In genomic region chr2:118536553-118536952, GRCm38 (mm10) we compare ENCODE assay signal across 8 mouse cellular contexts. TPM values are rescaled to one million over a fixed set of nuclear protein-coding genes. Genes with fewer than 3 reads are reported as not detected.
DNase-seq lines count a peak whose midpoint lies in the region; TF ChIP-seq lines count a peak whose summit lies in the region.

No protein-coding gene starts in this region.

- H3K4me3 ChIP-seq in cerebellum, adult 2 months (replicated peaks; ENCODE audit: insufficient read depth, low read depth, low read length): no peak overlapping the region
- no peak overlapping the region for H3K4me3 ChIP-seq in limb, embryonic 10.5 days
- no peak overlapping the region for H3K4me3 ChIP-seq in layer of hippocampus, adult 2 months

- peaks cover 29% of the 10 kb centered on the region for H3K4me1 ChIP-seq in cerebellum, adult 2 months (ENCODE audit: control insufficient read depth, insufficient read depth, low read length)
- H3K4me1 ChIP-seq in limb, embryonic 10.5 days: peaks cover 66% of the 10 kb centered on the region

- peaks cover 39% of the 10 kb centered on the region for H3K36me3 ChIP-seq in limb, embryonic 10.5 days

- no peaks in the 10 kb centered on the region for H3K9me3 ChIP-seq in limb, embryonic 10.5 days (replicated peaks)

- TF ChIP-seq CTCF in cerebellum, adult 2 months (IDR thresholded peaks at IDR 0.05; ENCODE audit: borderline replicate concordance, insufficient read depth, low read depth, low read length): no peak
- TF ChIP-seq CTCF in layer of hippocampus, adult 2 months (conservative IDR thresholded peaks at IDR 0.05): no peak

- DNase-seq in cerebellum, adult 2 months: peak; percentile 44 to 56
- DNase-seq in cerebellum, adult 11 months: no peak
- peak; percentile 88 for DNase-seq in adrenal gland, postnatal 10 days
- DNase-seq in heart, adult 18-20 months: peak; percentile 80 to 82
- no peak for DNase-seq in limb, embryonic 10.5 days (ENCODE audit: low spot score)
- no peak for DNase-seq in thymus, postnatal 25 days
- no peak for DNase-seq in Muller cell, postnatal 12 days (ENCODE audit: inconsistent ontology term)
- no peak for DNase-seq in layer of hippocampus, adult 2 months (ENCODE audit: low spot score in 2 of 2)

- WGBS in cerebellum, adult 2 months: 25% methylated on average over 8 of the region's 8 CpGs
- 72% methylated on average over 8 of the region's 8 CpGs for WGBS in limb, embryonic 10.5 days

- no peak for TF ChIP-seq POLR2A in cerebellum, adult 2 months (IDR thresholded peaks at IDR 0.05; ENCODE audit: borderline replicate concordance, insufficient read depth, low read length)

- H3K27ac ChIP-seq in cerebellum, adult 2 months (ENCODE audit: insufficient read depth, low read length): no peak overlapping the region
- peak overlapping the region; percentile 64 for H3K27ac ChIP-seq in limb, embryonic 10.5 days
- no peak overlapping the region for H3K27ac ChIP-seq in layer of hippocampus, adult 2 months

- no peaks in the 10 kb centered on the region for H3K27me3 ChIP-seq in cerebellum, adult 2 months (ENCODE audit: control insufficient read depth, insufficient read depth, low read length)
- H3K27me3 ChIP-seq in limb, embryonic 10.5 days (ENCODE audit: low read depth, poor library complexity, severe bottlenecking): no peaks in the 10 kb centered on the region

RNA-seq across cellular contexts. Expression of gene Bmf, which starts 12.9 kb away (rescaled TPM):
- 8.6 and 9.2 TPM in 2 replicates for polyA plus RNA-seq in cerebellum, adult 2 months (2012; rRNA removed)
- 10 to 100 TPM; 18.6 to 23.1 TPM for total RNA-seq in adrenal gland, postnatal 10 days (2021)
- 1 to 10 TPM; 5.2 to 5.4 TPM for total RNA-seq in heart, adult 18-20 months (2021)
- polyA plus RNA-seq in limb, embryonic 10.5 days (2016; fragmentation: Nextera tagmentation; extraction: Ambion mirVana): 4.2 and 5.5 TPM in 2 replicates
- total RNA-seq in layer of hippocampus, adult 2 months (2021): 1 to 10 TPM; 1.9 to 2.8 TPM

RNA-seq across cellular contexts. Expression of gene Srp14, which starts 57.0 kb away (rescaled TPM):
- polyA plus RNA-seq in cerebellum, adult 2 months (2012; rRNA removed): 219 and 221 TPM in 2 replicates
- total RNA-seq in adrenal gland, postnatal 10 days (2021): 100 to 1,000 TPM; 139 to 146 TPM
- total RNA-seq in heart, adult 18-20 months (2021): 100 to 1,000 TPM; 131 to 136 TPM
- polyA plus RNA-seq in limb, embryonic 10.5 days (2016; fragmentation: Nextera tagmentation; extraction: Ambion mirVana): 227 and 232 TPM in 2 replicates
- 100 to 1,000 TPM; 181 TPM for total RNA-seq in layer of hippocampus, adult 2 months (2021)

Comparison
In these comparisons a context has a peak if more than half of its experiments do, and no peak if none do; other contexts are left out.
1. DNase-seq: peak in cerebellum, adult 2 months (2 of 2), adrenal gland, postnatal 10 days (single experiment) and heart, adult 18-20 months (2 of 2); none in cerebellum, adult 11 months (single experiment), limb, embryonic 10.5 days (single experiment), thymus, postnatal 25 days (single experiment), Muller cell, postnatal 12 days (single experiment) and layer of hippocampus, adult 2 months (0 of 2).